Mouse (Mus musculus) adrenal gland, adult (tissue): ENCODE results near the gene Zfp804b.
A peak's percentile ranks its signal among the peaks of the same experiment; 100 is the strongest.
"Not testable (repeated sequence)": the region's sequence is repeated elsewhere in the genome, so short reads cannot be mapped to it uniquely, and the experiment has no call there.

Experiments
- DNase-seq, 2 experiments: peaks; one replicate each; pipeline ENCODE4 v3.0.0; 2022 to 2023; ENCODE audit warnings: low spot score in 1 of 2; ENCODE audit not compliant: inconsistent age in 2 of 2

Gene Zfp804b

GRCm38 (mm10) chr5:7344145-7345010, at the start of gene Zfp804b:
TSS of gene Zfp804b (minus strand) at chr5:7344756.
- DNase-seq: peak; percentile 3 to 53

GRCm38 (mm10) chr5:7364616-7365015, 20.1 kb upstream of the Zfp804b start:
- not testable (repeated sequence) for DNase-seq

GRCm38 (mm10) chr5:7345011-7345389, 444 bp upstream of the Zfp804b start:
- no peak for DNase-seq

GRCm38 (mm10) chr5:7325594-7325993, 19.0 kb downstream of the Zfp804b start:
- peak in 1 of 2 experiments; percentile 19 for DNase-seq

- DNase-seq: no peak
Measured at GRCm38 (mm10) chr5:7303819-7304218, 40.7 kb downstream of the Zfp804b start, which contains the start of gene Tex47. TSS of gene Tex47 (plus strand) at chr5:7304119.

GRCm38 (mm10) chr5:7302969-7303368, 41.6 kb downstream of the Zfp804b start:
- DNase-seq: no peak

GRCm38 (mm10) chr5:7284336-7284735, 60.2 kb downstream of the Zfp804b start:
- DNase-seq: no peak

GRCm38 (mm10) chr5:7276659-7277455, 67.7 kb downstream of the Zfp804b start:
- no peak for DNase-seq

GRCm38 (mm10) chr5:7177589-7177988, 167.0 kb downstream of the Zfp804b start:
- no peak for DNase-seq

GRCm38 (mm10) chr5:7139658-7140057, 204.9 kb downstream of the Zfp804b start:
- peak in 1 of 2 experiments; percentile 33 for DNase-seq

- no peak for DNase-seq
Measured at GRCm38 (mm10) chr5:7102387-7102786, 242.2 kb downstream of the Zfp804b start.

- no peak for DNase-seq
Measured at GRCm38 (mm10) chr5:7073936-7074631, 270.5 kb downstream of the Zfp804b start.

GRCm38 (mm10) chr5:7007468-7007867, 337.1 kb downstream of the Zfp804b start:
- DNase-seq: no peak

GRCm38 (mm10) chr5:6983993-6984392, 360.6 kb downstream of the Zfp804b start:
- DNase-seq: no peak

- DNase-seq: no peak
Measured at GRCm38 (mm10) chr5:6934837-6935236, 409.7 kb downstream of the Zfp804b start.

- no peak for DNase-seq
Measured at GRCm38 (mm10) chr5:6911290-6911689, 433.3 kb downstream of the Zfp804b start.

GRCm38 (mm10) chr5:6881396-6881795, 463.2 kb downstream of the Zfp804b start:
- no peak for DNase-seq

GRCm38 (mm10) chr5:6871566-6871965, 473.0 kb downstream of the Zfp804b start:
- no peak for DNase-seq

GRCm38 (mm10) chr5:6870970-6871369, 473.6 kb downstream of the Zfp804b start:
- no peak for DNase-seq

- DNase-seq: no peak
Measured at GRCm38 (mm10) chr5:6795396-6795795, 549.2 kb downstream of the Zfp804b start.

- no peak for DNase-seq
Measured at GRCm38 (mm10) chr5:6769357-6769892, 575.1 kb downstream of the Zfp804b start.
